Mouse (Mus musculus) cerebellum, adult 2 months (tissue): ENCODE data around the gene Ctbp2.

Experiments
- CTCF ChIP-seq: fragments of 200-500 bp; IDR thresholded peaks from 2 replicates; pipeline ENCODE4 v1.5.1; 2011; ENCODE audit warnings: low read depth, mild to moderate bottlenecking, control low read depth, low read length, moderate library complexity, borderline replicate concordance; ENCODE audit not compliant: insufficient read depth
- POLR2A ChIP-seq: fragments of 200-500 bp; IDR thresholded peaks from 2 replicates; pipeline ENCODE4 v1.6.1; 2011; ENCODE audit warnings: low read length, control low read depth, borderline replicate concordance; ENCODE audit not compliant: insufficient read depth

DNA sequence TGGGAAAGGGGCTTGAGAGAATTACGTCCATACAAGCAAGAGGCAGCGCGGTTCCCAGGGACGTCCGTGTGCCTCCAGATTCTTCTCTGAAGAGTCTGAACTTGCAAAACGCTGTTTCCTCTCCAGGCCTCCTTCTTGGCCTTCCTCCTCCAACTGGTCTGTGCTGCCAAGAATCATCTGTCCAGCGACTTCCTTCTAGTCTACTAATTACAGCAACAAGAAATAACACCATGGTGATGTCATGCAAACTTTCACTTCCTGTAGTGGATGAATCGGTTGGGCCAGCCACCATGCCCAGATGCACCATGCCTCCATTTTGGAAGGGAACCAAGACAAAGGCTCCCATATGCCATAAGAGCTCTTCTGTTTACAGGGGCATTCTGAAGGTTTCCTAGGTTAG, 71.3 kb downstream of the Ctbp2 start:
- no peak for TF ChIP-seq CTCF
- no peak for TF ChIP-seq POLR2A
